Mouse (Mus musculus) stomach, embryonic 15.5 days (tissue): ENCODE results near the gene Cnr2. TPM values are rescaled to one million over a fixed set of nuclear protein-coding genes. Genes with fewer than 3 reads are reported as not detected.

Experiments
- ATAC-seq: fragments of 200-750 bp; cut with Nextera tagmentation; 2 replicates; pipeline ENCODE4 v1.8.0; 2017; ENCODE audit warnings: low read depth, moderate number of reproducible peaks, moderate TSS enrichment; ENCODE audit not compliant: insufficient read depth, low FRiP score
- H3K27ac ChIP-seq: fragments of 300-500 bp; sonication (generic); 2 replicates; pipeline ENCODE4 v1.5.1; 2015; ENCODE audit warnings: mild to moderate bottlenecking, inconsistent platforms
- H3K27me3 ChIP-seq: fragments of 300-500 bp; sonication (generic); replicated peaks from 2 replicates; pipeline ENCODE4 v1.6.1; 2015; ENCODE audit warnings: inconsistent platforms
- H3K36me3 ChIP-seq: fragments of 300-500 bp; sonication (generic); 2 replicates; pipeline ENCODE4 v1.6.1; 2015; ENCODE audit warnings: inconsistent platforms
- H3K4me1 ChIP-seq: fragments of 300-500 bp; sonication (generic); 2 replicates; pipeline ENCODE4 v1.6.1; 2015; ENCODE audit warnings: inconsistent platforms
- H3K4me2 ChIP-seq: fragments of 300-500 bp; sonication (generic); 2 replicates; pipeline ENCODE4 v1.6.1; 2015; ENCODE audit warnings: mild to moderate bottlenecking, inconsistent platforms
- H3K4me3 ChIP-seq: fragments of 300-500 bp; sonication (generic); replicated peaks from 2 replicates; pipeline ENCODE4 v1.5.1; 2015; ENCODE audit warnings: inconsistent platforms
- H3K9ac ChIP-seq: fragments of 300-500 bp; sonication (generic); 2 replicates; pipeline ENCODE4 v1.6.1; 2015; ENCODE audit warnings: inconsistent platforms
- H3K9me3 ChIP-seq: fragments of 300-500 bp; sonication (generic); 2 replicates; pipeline ENCODE4 v1.6.1; 2016; ENCODE audit warnings: inconsistent platforms
- WGBS: fragments of 180-500 bp; shearing (Covaris S2); methylation state at CpG from one replicate; pipeline ENCODE4 v1.1.7; 2015; 5-methylcytosine and 5-hydroxymethylcytosine counted together
- polyA plus RNA-seq: library from polyadenylated mRNA; unstranded; fragments of >200 nt; fragmentation: Nextera tagmentation; extraction: Ambion mirVana; gene quantifications from 2 replicates; pipeline ENCODE4 v1.2.1, GENCODE M21; 2015

Cnr2 gene
- polyA plus RNA-seq, 1 experiment from 2014 or later: 0.90 TPM

DNA sequence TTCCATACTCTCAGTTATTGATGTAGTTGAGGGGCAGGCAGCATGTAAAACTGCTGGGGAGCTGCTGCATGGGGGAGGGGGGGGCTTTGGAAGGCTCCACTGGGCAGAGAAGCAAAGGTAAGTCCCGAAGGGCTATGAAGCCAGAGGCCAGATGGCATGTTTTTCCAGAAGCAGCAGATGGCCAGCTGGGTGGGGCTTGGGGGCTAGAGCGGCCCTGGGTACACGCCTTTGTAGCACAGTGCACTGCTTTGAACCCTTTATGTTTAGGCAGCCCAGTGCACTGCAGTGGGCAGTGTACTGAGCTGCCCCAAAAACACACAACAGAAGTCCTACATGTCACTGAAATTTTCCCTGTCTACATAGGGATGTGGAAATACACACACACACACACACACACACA is 17.6 kb downstream of the Cnr2 start:
- no peak overlapping the region for H3K4me2 ChIP-seq
- H3K9ac ChIP-seq: no peak overlapping the region
- no peak for ATAC-seq
- no peaks in the 10 kb centered on the region for H3K36me3 ChIP-seq
- 23% methylated on average over 3 of the region's 3 CpGs for WGBS
- H3K27me3 ChIP-seq: no peaks in the 10 kb centered on the region
- H3K9me3 ChIP-seq: no peaks in the 10 kb centered on the region
- no peak overlapping the region for H3K4me3 ChIP-seq
- H3K27ac ChIP-seq: no peak overlapping the region
- no peaks in the 10 kb centered on the region for H3K4me1 ChIP-seq

- Histone ChIP-seq H3K4me3 (no peak overlapping the region), H3K4me1 (no peaks in the 10 kb centered on the region), H3K27ac (no peak overlapping the region), H3K36me3 (no peaks in the 10 kb centered on the region), H3K9ac (no peak overlapping the region), H3K27me3 (no peaks in the 10 kb centered on the region), H3K9me3 (no peaks in the 10 kb centered on the region), H3K4me2 (no peak overlapping the region)
- ATAC-seq: no peak
- 59% methylated on average over 4 of the region's 4 CpGs for WGBS
These were observed 18.2 kb downstream of the Cnr2 start for GRCm38 (mm10) chr4:135913433-135913832.

GRCm38 (mm10) chr4:135918635-135919279 is 23.6 kb downstream of the Cnr2 start:
- Histone ChIP-seq H3K27ac (peak overlapping the region; percentile 45), H3K4me1 (no peaks in the 10 kb centered on the region), H3K36me3 (0 out of 2 replicates have a peak, but pooled peaks cover 6% of the 10 kb centered on the region), H3K4me3 (no peak overlapping the region), H3K4me2 (no peak overlapping the region), H3K27me3 (no peaks in the 10 kb centered on the region), H3K9me3 (no peaks in the 10 kb centered on the region), H3K9ac (no peak overlapping the region)
- whole genome bisulfite sequencing: 76% methylated on average over 13 of the region's 13 CpGs
- no peak for ATAC-seq

DNA sequence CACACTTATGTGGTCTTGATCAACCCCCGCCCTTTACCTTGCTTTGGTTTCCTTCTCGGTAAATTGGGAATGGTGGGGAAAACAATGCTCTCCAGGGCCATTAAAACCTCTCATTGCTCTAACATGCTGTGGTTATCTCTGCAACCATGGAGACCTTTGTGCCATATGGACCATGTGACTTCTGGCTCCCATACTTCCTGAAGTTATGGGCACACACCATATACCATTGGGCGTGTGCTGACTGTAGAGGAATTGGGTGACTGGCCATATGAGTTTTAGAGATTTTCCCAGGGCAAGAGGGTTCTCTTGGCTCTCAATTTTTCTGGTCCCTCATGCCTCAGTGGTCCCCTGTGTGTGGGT is 24.1 kb downstream of the Cnr2 start:
- Histone ChIP-seq H3K4me2 (no peak overlapping the region), H3K9me3 (no peaks in the 10 kb centered on the region), H3K4me3 (no peak overlapping the region), H3K36me3 (0 out of 2 replicates have a peak, but pooled peaks cover 6% of the 10 kb centered on the region), H3K4me1 (no peaks in the 10 kb centered on the region), H3K27ac (no peak overlapping the region; the same call in 1 of the 2 replicates), H3K27me3 (no peaks in the 10 kb centered on the region), H3K9ac (no peak overlapping the region)
- no peak for ATAC-seq
- 88% methylated on average over 3 of the region's 3 CpGs for WGBS

GRCm38 (mm10) chr4:135920304-135921241 is 25.4 kb downstream of the Cnr2 start, which contains the start of gene Fuca1:
TSS of gene Fuca1 (plus strand) at chr4:135920735.
- H3K4me3 ChIP-seq: peak within 1 kb of the TSS; percentile 90
- ATAC-seq: peak; percentile 91
- H3K36me3 ChIP-seq: peaks cover 11% of the 10 kb centered on the region
- H3K27me3 ChIP-seq: no peaks in the 10 kb centered on the region
- H3K9me3 ChIP-seq: no peaks in the 10 kb centered on the region
- WGBS: 2% methylated on average over 60 of the region's 60 CpGs
- H3K9ac ChIP-seq: peak within 1 kb of the TSS; percentile 77
- no peaks in the 10 kb centered on the region for H3K4me1 ChIP-seq
- H3K4me2 ChIP-seq: peak within 1 kb of the TSS; percentile 95
- H3K27ac ChIP-seq: peak within 1 kb of the TSS; percentile 86

- no peaks in the 10 kb centered on the region for H3K9me3 ChIP-seq
- peak overlapping the region; percentile 86 for H3K27ac ChIP-seq
- peak overlapping the region; percentile 77 for H3K9ac ChIP-seq
- 3% methylated on average over 26 of the region's 26 CpGs for WGBS
- peak overlapping the region; percentile 95 for H3K4me2 ChIP-seq
- ATAC-seq: no peak
- H3K4me3 ChIP-seq: peak overlapping the region; percentile 90
- peaks cover 18% of the 10 kb centered on the region for H3K36me3 ChIP-seq
- H3K4me1 ChIP-seq: no peaks in the 10 kb centered on the region
- no peaks in the 10 kb centered on the region for H3K27me3 ChIP-seq
These were observed 26.3 kb downstream of the Cnr2 start for GRCm38 (mm10) chr4:135921257-135922120.

GRCm38 (mm10) chr4:135922190-135922589 is 27.0 kb downstream of the Cnr2 start:
- Histone ChIP-seq H3K9me3 (no peaks in the 10 kb centered on the region), H3K4me2 (peak overlapping the region; percentile 95), H3K4me3 (peak overlapping the region; percentile 90; the same call in 1 of the 2 replicates), H3K4me1 (no peaks in the 10 kb centered on the region), H3K27ac (no peak overlapping the region), H3K36me3 (peaks cover 20% of the 10 kb centered on the region), H3K9ac (no peak overlapping the region), H3K27me3 (no peaks in the 10 kb centered on the region)
- no peak for ATAC-seq
- 67% methylated on average over 1 of the region's 1 CpGs for WGBS

DNA sequence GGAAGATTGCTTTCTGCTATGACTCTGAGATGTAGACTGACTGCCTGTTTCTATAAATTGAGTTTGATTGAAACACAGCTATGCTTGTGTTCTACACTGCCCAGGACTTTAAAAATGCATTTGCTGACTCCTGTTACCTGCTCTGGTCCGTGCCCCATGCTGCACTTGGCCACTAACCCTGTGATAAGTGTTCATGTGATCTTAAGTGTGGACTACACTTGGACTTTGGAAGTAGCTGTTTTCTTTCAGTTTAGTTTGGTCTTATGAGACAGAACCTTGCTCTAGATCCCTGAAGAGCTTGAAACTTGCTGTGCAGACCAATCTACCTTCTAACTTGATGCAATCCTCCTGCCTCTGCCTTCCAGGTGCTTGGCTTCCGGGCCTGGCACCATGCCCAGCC is 29.2 kb downstream of the Cnr2 start:
- no peak for ATAC-seq
- WGBS: 73% methylated on average over 2 of the region's 2 CpGs
- no peak overlapping the region for H3K27ac ChIP-seq

GRCm38 (mm10) chr4:135925341-135925740 is 30.1 kb downstream of the Cnr2 start:
- H3K27ac ChIP-seq: no peak overlapping the region
- no peaks in the 10 kb centered on the region for H3K9me3 ChIP-seq
- 75% methylated on average over 5 of the region's 5 CpGs for WGBS
- no peak overlapping the region for H3K4me2 ChIP-seq
- no peaks in the 10 kb centered on the region for H3K27me3 ChIP-seq
- no peak overlapping the region for H3K9ac ChIP-seq
- H3K4me1 ChIP-seq: no peaks in the 10 kb centered on the region
- no peak for ATAC-seq
- no peak overlapping the region for H3K4me3 ChIP-seq
- H3K36me3 ChIP-seq: peaks cover 27% of the 10 kb centered on the region

More for the DNA sequence above, 29.2 kb downstream of the Cnr2 start:
- Histone ChIP-seq H3K36me3 (peaks cover 27% of the 10 kb centered on the region), H3K4me3 (no peak overlapping the region), H3K9me3 (no peaks in the 10 kb centered on the region), H3K4me2 (no peak overlapping the region), H3K4me1 (no peaks in the 10 kb centered on the region), H3K27me3 (no peaks in the 10 kb centered on the region), H3K9ac (no peak overlapping the region)

GRCm38 (mm10) chr4:135926195-135926808 is 31.1 kb downstream of the Cnr2 start:
- Histone ChIP-seq H3K4me3 (no peak overlapping the region), H3K9me3 (no peaks in the 10 kb centered on the region), H3K4me1 (no peaks in the 10 kb centered on the region), H3K27me3 (no peaks in the 10 kb centered on the region), H3K36me3 (peaks cover 27% of the 10 kb centered on the region), H3K9ac (no peak overlapping the region), H3K27ac (no peak overlapping the region), H3K4me2 (no peak overlapping the region)
- ATAC-seq: no peak
- WGBS: 82% methylated on average over 10 of the region's 10 CpGs

GRCm38 (mm10) chr4:135926861-135927260 is 31.7 kb downstream of the Cnr2 start:
- Histone ChIP-seq H3K9me3 (no peaks in the 10 kb centered on the region), H3K27me3 (no peaks in the 10 kb centered on the region), H3K4me1 (no peaks in the 10 kb centered on the region), H3K27ac (no peak overlapping the region), H3K4me3 (no peak overlapping the region), H3K36me3 (peaks cover 27% of the 10 kb centered on the region), H3K9ac (no peak overlapping the region), H3K4me2 (no peak overlapping the region)
- no peak for ATAC-seq
- WGBS: 86% methylated on average over 3 of the region's 3 CpGs
